Mouse (Mus musculus) liver, adult 2 months (tissue): Measurements from ENCODE around the gene Nfatc4. TPM values are rescaled to one million over a fixed set of nuclear protein-coding genes. Genes with fewer than 3 reads are reported as not detected.

Source experiments
- DNase-seq: peaks from one replicate; pipeline ENCODE4 v3.0.0-alpha.2; 2011; ENCODE audit warnings: low read depth, low spot score; ENCODE audit errors: extremely low read depth
- H3K27ac ChIP-seq: fragments of 200-500 bp; replicated peaks from 2 replicates; pipeline ENCODE4 v1.5.1; 2012; ENCODE audit warnings: low read depth, mild to moderate bottlenecking, control low read depth, inconsistent platforms, low read length; ENCODE audit not compliant: insufficient read depth
- H3K27me3 ChIP-seq: fragments of 200-500 bp; 2 replicates; pipeline ENCODE4 v1.6.1; 2012; ENCODE audit warnings: mild to moderate bottlenecking, moderate library complexity, low read length, inconsistent platforms; ENCODE audit not compliant: control insufficient read depth, insufficient read depth
- H3K36me3 ChIP-seq: fragments of 200-500 bp; 2 replicates; pipeline ENCODE4 v1.6.1; 2012; ENCODE audit warnings: low read length, inconsistent platforms; ENCODE audit not compliant: control insufficient read depth, insufficient read depth
- H3K4me1 ChIP-seq: fragments of 200-500 bp; 2 replicates; pipeline ENCODE4 v1.6.1; 2011; ENCODE audit warnings: low read length; ENCODE audit not compliant: control insufficient read depth, insufficient read depth
- H3K4me3 ChIP-seq: fragments of 200-500 bp; 2 replicates; pipeline ENCODE4 v1.5.1; 2011; ENCODE audit warnings: low read depth, mild to moderate bottlenecking, control low read depth, low read length, moderate library complexity; ENCODE audit not compliant: insufficient read depth
- H3K79me2 ChIP-seq: fragments of 200-500 bp; 2 replicates; pipeline ENCODE4 v1.6.1; 2012; ENCODE audit warnings: inconsistent platforms, mild to moderate bottlenecking, low read length, moderate library complexity; ENCODE audit not compliant: control insufficient read depth, insufficient read depth
- H3K9ac ChIP-seq: fragments of 200-500 bp; 2 replicates; pipeline ENCODE4 v1.6.1; 2012; ENCODE audit warnings: low read depth, mild to moderate bottlenecking, control low read depth, inconsistent platforms, low read length
- CTCF ChIP-seq: fragments of 200-500 bp; IDR thresholded peaks from 2 replicates; pipeline ENCODE4 v1.5.1; 2011; ENCODE audit warnings: low read depth, low read length, control low read depth
- POLR2A ChIP-seq: fragments of 200-500 bp; IDR thresholded peaks from 2 replicates; pipeline ENCODE4 v1.6.1; 2011; ENCODE audit warnings: low read length, control low read depth; ENCODE audit not compliant: insufficient read depth; ENCODE audit errors: extremely low read depth
- WGBS: fragments of 180-500 bp; shearing (Covaris S2); methylation state at CpG from one replicate; pipeline ENCODE4 v1.1.7; 2018; 5-methylcytosine and 5-hydroxymethylcytosine counted together
- polyA plus RNA-seq: library from polyadenylated mRNA; depleted of rRNA; stranded (reverse); fragments of >200 nt; gene quantifications from 2 replicates; pipeline ENCODE4 v1.2.3, GENCODE M21; 2012
- total RNA-seq: library from RNA; depleted of rRNA; stranded (reverse); fragments of >200 nt; gene quantifications from 2 replicates; pipeline ENCODE4 v1.2.3, GENCODE M21; 2014

The Nfatc4 gene
- total and polyA plus RNA-seq, 2 experiments: 0.18 to 0.43 TPM

DNA sequence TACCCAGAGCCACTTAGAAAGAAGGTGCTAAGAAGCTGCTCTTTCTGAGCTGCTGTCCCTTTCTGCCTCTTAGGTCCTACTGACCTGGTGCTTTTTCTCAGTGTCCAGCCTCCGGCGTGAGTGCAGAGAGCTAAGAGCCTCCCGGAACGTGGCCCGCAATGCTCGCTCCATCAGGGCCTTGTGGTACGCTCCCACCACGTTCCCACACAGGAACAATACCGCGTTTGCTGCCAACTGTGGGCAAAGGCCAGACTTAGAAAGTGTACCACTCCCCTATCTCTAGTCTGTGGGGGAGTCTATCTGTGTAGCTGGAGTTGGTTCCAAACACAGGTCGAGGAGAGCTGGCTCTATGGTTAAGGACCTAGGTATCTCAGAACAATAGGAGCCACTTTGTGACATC lies 42.2 kb upstream of the Nfatc4 start:
- H3K9ac ChIP-seq: no peak overlapping the region
- H3K27ac ChIP-seq: no peak overlapping the region
- WGBS: 81% methylated on average over 11 of the region's 11 CpGs
- DNase-seq: no peak
- H3K4me1 ChIP-seq: peaks cover 3% of the 10 kb centered on the region; the same call in 1 of the 2 replicates
- no peaks in the 10 kb centered on the region for H3K36me3 ChIP-seq
- no peak overlapping the region for H3K4me3 ChIP-seq
- no peak for TF ChIP-seq CTCF
- no peak for TF ChIP-seq POLR2A
- no peaks in the 10 kb centered on the region for H3K79me2 ChIP-seq
- H3K27me3 ChIP-seq: no peaks in the 10 kb centered on the region; the same call in 1 of the 2 replicates

GRCm38 (mm10) chr14:55781310-55781709 lies 41.6 kb upstream of the Nfatc4 start:
- Histone ChIP-seq H3K27me3 (no peaks in the 10 kb centered on the region; the same call in 1 of the 2 replicates), H3K36me3 (no peaks in the 10 kb centered on the region), H3K9ac (no peak overlapping the region), H3K4me3 (peak overlapping the region; percentile 10; the same call in 1 of the 2 replicates), H3K4me1 (peaks cover 3% of the 10 kb centered on the region; the same call in 1 of the 2 replicates), H3K79me2 (no peaks in the 10 kb centered on the region), H3K27ac (no peak overlapping the region)
- 16% methylated on average over 14 of the region's 14 CpGs for WGBS
- peak; percentile 62 for DNase-seq
- peak; percentile 92 for TF ChIP-seq CTCF
- TF ChIP-seq POLR2A: no peak

DNA sequence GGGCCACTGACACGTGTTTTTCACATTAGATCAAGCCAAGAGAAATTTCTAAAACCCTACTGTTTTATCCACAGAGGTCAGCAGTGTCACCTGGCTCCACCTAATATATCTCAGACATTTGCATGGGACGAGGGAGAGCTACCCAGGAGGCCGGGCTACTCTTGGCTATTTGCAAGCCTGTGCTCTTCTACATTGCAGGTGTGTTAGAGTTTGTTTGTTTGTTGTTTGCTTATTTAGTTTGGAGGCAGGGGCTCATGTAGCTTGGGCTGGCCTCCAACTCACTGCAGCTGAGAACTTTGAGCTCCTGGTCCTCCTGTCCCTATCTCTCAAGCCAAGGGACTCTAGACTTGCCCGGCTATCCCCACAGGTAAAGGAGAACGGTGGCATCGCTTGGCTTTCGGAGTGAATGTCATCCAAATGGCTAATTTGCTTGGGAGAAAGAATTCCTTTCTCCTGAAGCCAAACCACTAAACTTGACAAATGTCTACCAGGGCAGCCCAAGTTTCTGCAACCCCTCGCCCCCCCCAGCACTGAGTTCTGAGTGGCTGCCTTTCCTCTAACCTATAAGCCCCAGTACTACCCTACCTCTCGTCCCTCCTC lies 40.5 kb upstream of the Nfatc4 start:
- DNase-seq: no peak
- 48% methylated on average over 9 of the region's 9 CpGs for WGBS
- 0 out of 2 replicates have a peak overlapping the region, but pooled peaks have one; percentile 18 for H3K4me3 ChIP-seq
- no peaks in the 10 kb centered on the region for H3K36me3 ChIP-seq
- TF ChIP-seq CTCF: no peak
- no peak for TF ChIP-seq POLR2A
- H3K27ac ChIP-seq: peak overlapping the region; percentile 49; the same call in 1 of the 2 replicates
- H3K4me1 ChIP-seq: peaks cover 3% of the 10 kb centered on the region; the same call in 1 of the 2 replicates
- H3K79me2 ChIP-seq: no peaks in the 10 kb centered on the region
- H3K9ac ChIP-seq: peak overlapping the region; percentile 32; the same call in 1 of the 2 replicates
- H3K27me3 ChIP-seq: no peaks in the 10 kb centered on the region; the same call in 1 of the 2 replicates

DNA sequence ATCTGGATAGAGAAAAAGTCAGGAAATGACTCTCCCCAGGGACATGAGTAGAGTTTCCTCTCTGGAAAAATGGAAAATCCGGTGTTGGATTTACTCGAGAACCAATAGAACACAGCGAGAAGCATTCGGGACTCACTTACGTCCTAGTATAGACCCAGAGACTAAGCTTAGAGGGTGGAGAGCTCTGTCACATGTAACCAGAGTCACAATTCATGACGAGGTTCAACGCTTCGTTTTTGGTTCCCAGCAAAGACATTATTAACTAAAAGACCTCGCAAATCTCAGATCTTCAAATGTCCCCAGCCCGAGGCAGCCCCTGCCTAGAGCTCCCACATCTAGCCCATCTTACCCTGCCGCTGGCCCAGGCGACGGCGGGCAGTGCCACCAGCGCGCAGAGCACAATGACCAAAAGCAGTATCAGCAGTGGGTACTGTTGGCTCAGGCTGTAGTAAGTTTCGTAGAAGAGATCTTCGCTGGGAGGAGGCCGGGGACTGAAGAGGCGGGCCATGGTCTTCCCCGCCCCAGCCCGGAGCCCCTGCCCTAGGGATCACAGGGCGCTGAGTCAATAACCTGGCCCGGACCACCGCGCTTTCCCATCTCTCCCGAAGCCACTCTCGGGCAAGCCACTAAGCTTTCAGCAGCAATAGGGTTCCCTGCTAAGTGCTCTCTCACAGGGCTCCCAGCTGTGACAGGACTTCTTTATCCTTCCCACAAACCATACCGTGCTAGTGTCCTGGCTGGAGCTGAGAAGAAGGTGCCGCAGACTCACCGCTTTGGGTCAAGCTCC lies 39.6 kb upstream of the Nfatc4 start:
- no peaks in the 10 kb centered on the region for H3K79me2 ChIP-seq
- peak overlapping the region; percentile 46 for H3K9ac ChIP-seq
- no peaks in the 10 kb centered on the region; the same call in 1 of the 2 replicates for H3K27me3 ChIP-seq
- H3K4me1 ChIP-seq: peaks cover 2% of the 10 kb centered on the region; the same call in 1 of the 2 replicates
- H3K27ac ChIP-seq: peak overlapping the region; percentile 44; the same call in 1 of the 2 replicates
- 6% methylated on average over 31 of the region's 31 CpGs for WGBS
- DNase-seq: peak; percentile 18
- H3K4me3 ChIP-seq: peak overlapping the region; percentile 52
- TF ChIP-seq CTCF (no peak), POLR2A (no peak)
- H3K36me3 ChIP-seq: no peaks in the 10 kb centered on the region

GRCm38 (mm10) chr14:55783958-55784235 lies 39.0 kb upstream of the Nfatc4 start, which contains the start of gene Adcy4:
Gene Adcy4 (minus strand): TSS chr14:55784095.
- Histone ChIP-seq H3K4me3 (peak within 1 kb of the TSS; percentile 52), H3K79me2 (no peaks in the 10 kb centered on the region), H3K27ac (peak within 1 kb of the TSS; percentile 49; the same call in 1 of the 2 replicates), H3K4me1 (peaks cover 2% of the 10 kb centered on the region; the same call in 1 of the 2 replicates), H3K9ac (peak within 1 kb of the TSS; percentile 46), H3K36me3 (no peaks in the 10 kb centered on the region), H3K27me3 (no peaks in the 10 kb centered on the region; the same call in 1 of the 2 replicates)
- TF ChIP-seq POLR2A (no peak), CTCF (no peak)
- 13% methylated on average over 13 of the region's 13 CpGs for WGBS
- no peak for DNase-seq

DNA sequence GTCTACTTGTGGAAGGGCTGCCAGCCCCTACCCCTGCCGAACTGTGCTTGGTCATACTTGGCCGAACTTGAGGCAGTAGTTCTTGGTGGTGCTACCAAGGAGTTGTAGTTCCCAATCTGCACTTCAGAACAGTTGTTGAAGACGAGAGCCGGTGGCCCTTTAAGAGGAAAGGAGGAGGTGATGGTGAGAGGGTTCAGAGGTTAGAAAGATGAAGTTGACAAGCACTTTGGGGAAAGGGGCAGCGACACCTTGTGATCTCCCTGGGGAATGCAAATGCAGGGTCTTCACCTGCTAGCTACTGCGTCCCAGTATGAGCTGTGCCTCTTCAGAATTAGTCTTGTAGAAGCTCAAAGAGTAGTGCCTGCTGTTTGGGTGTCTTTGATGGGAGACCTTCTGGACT lies 37.7 kb upstream of the Nfatc4 start:
- peaks cover 2% of the 10 kb centered on the region; the same call in 1 of the 2 replicates for H3K4me1 ChIP-seq
- 33% methylated on average over 6 of the region's 6 CpGs for WGBS
- H3K79me2 ChIP-seq: no peaks in the 10 kb centered on the region
- H3K27me3 ChIP-seq: no peaks in the 10 kb centered on the region; the same call in 1 of the 2 replicates
- no peak overlapping the region for H3K9ac ChIP-seq
- H3K27ac ChIP-seq: no peak overlapping the region
- TF ChIP-seq POLR2A (no peak), CTCF (peak; percentile 30; the same call in 1 of the 2 replicates)
- H3K4me3 ChIP-seq: no peak overlapping the region
- DNase-seq: no peak
- no peaks in the 10 kb centered on the region for H3K36me3 ChIP-seq
